21 mouse cellular contexts compared by ENCODE assay signal in genomic region chr12:5363961-5364634, GRCm38 (mm10). TPM values are rescaled to one million over a fixed set of nuclear protein-coding genes. Genes with fewer than 3 reads are reported as not detected.
DNase-seq lines count a peak whose midpoint lies in the region; ATAC-seq and TF ChIP-seq lines count a peak whose summit lies in the region.
"Had no signal": no experiment of that assay in that cellular context is flagged by ENCODE, and none has a peak within 500 bp of the region (broad histone marks: within the 10 kb centered on the region; RNA-seq: fewer than 3 reads in every experiment).

No protein-coding gene starts in this region.

- no peaks in the 10 kb centered on the region for H3K9me3 ChIP-seq in hindbrain, postnatal 0 days (ENCODE audit: low read length)
- no peaks in the 10 kb centered on the region for H3K9me3 ChIP-seq in hindbrain, embryonic 10.5 days
- H3K9me3 ChIP-seq in midbrain, embryonic 16.5 days (replicated peaks; ENCODE audit: control insufficient read depth, low read length, poor library complexity, severe bottlenecking): no peaks in the 10 kb centered on the region
- H3K9me3 ChIP-seq in midbrain, embryonic 11.5 days (ENCODE audit: control insufficient read depth, low read length): no peaks in the 10 kb centered on the region
- H3K9me3 ChIP-seq: embryonic facial prominence, embryonic 15.5 days; hindbrain, embryonic 15.5 days had no signal

- no peak overlapping the region for H3K4me3 ChIP-seq in hindbrain, postnatal 0 days (ENCODE audit: low read length)
- H3K4me3 ChIP-seq in hindbrain, embryonic 10.5 days: no peak overlapping the region
- no peak overlapping the region for H3K4me3 ChIP-seq in midbrain, embryonic 16.5 days (ENCODE audit: low read depth, low read length)
- no peak overlapping the region for H3K4me3 ChIP-seq in midbrain, embryonic 11.5 days (ENCODE audit: low read depth, low read length)
- H3K4me3 ChIP-seq: embryonic facial prominence, embryonic 15.5 days; erythroblast, embryonic 14.5 days; hindbrain, embryonic 15.5 days had no signal

- 64% methylated on average over 17 of the region's 17 CpGs for WGBS in hindbrain, postnatal 0 days
- 91% methylated on average over 17 of the region's 17 CpGs for WGBS in hindbrain, embryonic 10.5 days
- 64% methylated on average over 17 of the region's 17 CpGs for WGBS in midbrain, embryonic 16.5 days
- WGBS in midbrain, embryonic 11.5 days: 88% methylated on average over 17 of the region's 17 CpGs

- no peaks in the 10 kb centered on the region for H3K27me3 ChIP-seq in hindbrain, postnatal 0 days (ENCODE audit: insufficient read depth, low read length)
- H3K27me3 ChIP-seq in hindbrain, embryonic 10.5 days (ENCODE audit: insufficient read depth, poor library complexity, severe bottlenecking): no peaks in the 10 kb centered on the region
- H3K27me3 ChIP-seq in midbrain, embryonic 16.5 days (ENCODE audit: control insufficient read depth, insufficient read depth, low read depth, low read length): no peaks in the 10 kb centered on the region
- no peaks in the 10 kb centered on the region for H3K27me3 ChIP-seq in midbrain, embryonic 11.5 days (ENCODE audit: control insufficient read depth, insufficient read depth, low read length)
- H3K27me3 ChIP-seq: embryonic facial prominence, embryonic 15.5 days; hindbrain, embryonic 15.5 days had no signal

- peak; percentile 48; the same call in 1 of the 2 replicates for ATAC-seq in frontal cortex, adult (ENCODE audit: low TSS enrichment)
- 0 out of 2 replicates have a peak, but pooled peaks have one; percentile 24 for ATAC-seq in hindbrain, postnatal 0 days
- no peak for ATAC-seq in midbrain, embryonic 16.5 days
- no peak for ATAC-seq in midbrain, embryonic 11.5 days (ENCODE audit: low FRiP score)
- ATAC-seq: inflammation-experienced regulatory T-cells, adult 6 months; intestine, postnatal 0 days had no signal

- TF ChIP-seq POLR2A in brain, embryonic 14.5 days (IDR thresholded peaks at IDR 0.05; ENCODE audit: borderline replicate concordance, extremely low read depth, insufficient read depth, insufficient read length, poor library complexity, severe bottlenecking): no peak

- no peak for TF ChIP-seq CTCF in hindbrain, postnatal 0 days (IDR thresholded peaks at IDR 0.05; ENCODE audit: low read depth)
- TF ChIP-seq CTCF in brain, embryonic 14.5 days (IDR thresholded peaks at IDR 0.05; ENCODE audit: borderline replicate concordance, extremely low read depth, insufficient read depth, insufficient read length): no peak

- no peak overlapping the region for H3K27ac ChIP-seq in hindbrain, postnatal 0 days
- H3K27ac ChIP-seq in hindbrain, embryonic 10.5 days: no peak overlapping the region
- H3K27ac ChIP-seq in midbrain, embryonic 16.5 days (ENCODE audit: low read length): peak overlapping the region; percentile 1; the same call in 1 of the 2 replicates
- H3K27ac ChIP-seq in midbrain, embryonic 11.5 days (ENCODE audit: low read depth, low read length): no peak overlapping the region
- H3K27ac ChIP-seq: embryonic facial prominence, embryonic 15.5 days; hindbrain, embryonic 15.5 days had no signal

- no peaks in the 10 kb centered on the region for H3K36me3 ChIP-seq in hindbrain, postnatal 0 days (ENCODE audit: insufficient read depth, low read length)
- H3K36me3 ChIP-seq in hindbrain, embryonic 10.5 days: no peaks in the 10 kb centered on the region
- no peaks in the 10 kb centered on the region for H3K36me3 ChIP-seq in midbrain, embryonic 16.5 days (ENCODE audit: control insufficient read depth, insufficient read depth, low read length)
- no peaks in the 10 kb centered on the region for H3K36me3 ChIP-seq in midbrain, embryonic 11.5 days (ENCODE audit: control insufficient read depth, insufficient read depth, low read length)
- H3K36me3 ChIP-seq: embryonic facial prominence, embryonic 15.5 days; G1E; hindbrain, embryonic 15.5 days had no signal

- no peaks in the 10 kb centered on the region; the same call in 1 of the 2 replicates for H3K4me1 ChIP-seq in hindbrain, postnatal 0 days (ENCODE audit: insufficient read depth, low read length)
- peaks cover 6% of the 10 kb centered on the region for H3K4me1 ChIP-seq in hindbrain, embryonic 10.5 days (replicated peaks)
- peaks cover 7% of the 10 kb centered on the region for H3K4me1 ChIP-seq in midbrain, embryonic 16.5 days (ENCODE audit: control insufficient read depth, insufficient read depth, low read length)
- H3K4me1 ChIP-seq in midbrain, embryonic 11.5 days (ENCODE audit: control insufficient read depth, insufficient read depth, low read length): no peaks in the 10 kb centered on the region
- H3K4me1 ChIP-seq: embryonic facial prominence, embryonic 15.5 days had no signal

- H3K9ac ChIP-seq in hindbrain, postnatal 0 days (replicated peaks; ENCODE audit: low read length): no peak overlapping the region
- no peak overlapping the region for H3K9ac ChIP-seq in midbrain, embryonic 16.5 days (ENCODE audit: low read depth, low read length)
- H3K9ac ChIP-seq in midbrain, embryonic 11.5 days (ENCODE audit: low read length): no peak overlapping the region
- H3K9ac ChIP-seq: embryonic facial prominence, embryonic 15.5 days; hindbrain, embryonic 15.5 days had no signal

- DNase-seq in frontal cortex, postnatal 36 days (ENCODE audit: low spot score in 2 of 2): no peak
- DNase-seq in hindbrain, postnatal 0 days (ENCODE audit: low spot score): no peak
- no peak for DNase-seq in hindbrain, embryonic 10.5 days (ENCODE audit: low spot score)
- DNase-seq in midbrain, embryonic 11.5 days (ENCODE audit: low spot score, missing footprints): no peak
- peak; percentile 34 for DNase-seq in brain, embryonic 14.5 days (ENCODE audit: low read depth)
- DNase-seq in ovary, adult 18-20 months (ENCODE audit: low spot score): no peak
- DNase-seq: adrenal gland, adult 8-10 months; adrenal gland, postnatal 36 days; cerebellum, adult 11-12 months; cerebellum, adult 9-11 months; gastrocnemius, postnatal 10 days; heart, postnatal 10 days; heart, postnatal 4 days had no signal

- H3K4me2 ChIP-seq in hindbrain, postnatal 0 days (ENCODE audit: low read depth, low read length): no peak overlapping the region
- 0 out of 2 replicates have a peak overlapping the region, but pooled peaks have one; percentile 12 for H3K4me2 ChIP-seq in midbrain, embryonic 16.5 days (ENCODE audit: low read length)
- H3K4me2 ChIP-seq in midbrain, embryonic 11.5 days: no peak overlapping the region
- H3K4me2 ChIP-seq: embryonic facial prominence, embryonic 15.5 days; hindbrain, embryonic 15.5 days had no signal

RNA-seq across cellular contexts. Expression of gene Klhl29, which starts 11.4 kb away (rescaled TPM):
- 11.2 and 16.7 TPM in 2 replicates for total RNA-seq in hindbrain, postnatal 0 days (2014; rRNA removed)
- polyA plus RNA-seq in hindbrain, postnatal 0 days (2015; fragmentation: Nextera tagmentation; extraction: Ambion mirVana): 2.8 and 3.0 TPM in 2 replicates
- polyA plus RNA-seq in hindbrain, embryonic 10.5 days (2016; fragmentation: Nextera tagmentation; extraction: Ambion mirVana): 1.4 and 1.8 TPM in 2 replicates
- polyA plus RNA-seq in midbrain, embryonic 16.5 days (2015; fragmentation: Nextera tagmentation; extraction: Ambion mirVana): 4.0 and 4.6 TPM in 2 replicates
- polyA plus RNA-seq in midbrain, embryonic 11.5 days (2014; fragmentation: Nextera tagmentation; extraction: Ambion mirVana): 1.9 and 2.0 TPM in 2 replicates
- polyA plus RNA-seq in brain, embryonic 14.5 days (2012; rRNA removed): 35.0 and 36.1 TPM in 2 replicates
- polyA plus RNA-seq: erythroblast, embryonic 14.5 days; G1E had no signal

Comparison
In these comparisons a context has a peak if more than half of its experiments do, and no peak if none do; other contexts are left out.
1. ATAC-seq: peak in frontal cortex, adult (single experiment) and hindbrain, postnatal 0 days (single experiment); none in midbrain, embryonic 16.5 days (single experiment) and midbrain, embryonic 11.5 days (single experiment).